Mouse (Mus musculus) c-Kit-positive CD71-positive TER-119-positive erythroid progenitor cells, embryonic 14.5 days (primary cell): ENCODE results near the gene Mindy1.

Experiments used
- DNase-seq: peaks from one replicate; pipeline ENCODE4 v3.0.0-alpha.2; 2013; ENCODE audit warnings: low spot score

Gene Mindy1

DNA sequence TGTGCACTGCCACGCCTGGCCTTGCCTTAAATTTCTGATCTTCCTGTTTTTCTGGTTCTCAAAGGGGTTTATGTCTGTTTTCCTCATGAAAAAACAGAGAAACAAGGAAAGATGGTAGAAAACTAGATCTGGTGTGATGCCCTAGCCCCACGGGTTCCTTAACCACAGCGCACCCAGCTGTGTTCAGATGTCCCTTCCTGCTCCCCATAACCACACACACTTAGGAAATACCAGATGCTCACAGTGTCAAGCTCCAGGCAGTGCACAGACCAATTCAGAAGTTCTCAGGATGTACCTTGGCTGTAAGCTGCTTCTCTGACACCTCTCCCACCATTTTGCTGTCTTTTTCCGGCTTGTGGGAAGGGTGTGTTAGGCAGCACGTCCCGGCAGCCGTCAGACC lies 13.2 kb downstream of the Mindy1 start:
- DNase-seq = no peak

DNA sequence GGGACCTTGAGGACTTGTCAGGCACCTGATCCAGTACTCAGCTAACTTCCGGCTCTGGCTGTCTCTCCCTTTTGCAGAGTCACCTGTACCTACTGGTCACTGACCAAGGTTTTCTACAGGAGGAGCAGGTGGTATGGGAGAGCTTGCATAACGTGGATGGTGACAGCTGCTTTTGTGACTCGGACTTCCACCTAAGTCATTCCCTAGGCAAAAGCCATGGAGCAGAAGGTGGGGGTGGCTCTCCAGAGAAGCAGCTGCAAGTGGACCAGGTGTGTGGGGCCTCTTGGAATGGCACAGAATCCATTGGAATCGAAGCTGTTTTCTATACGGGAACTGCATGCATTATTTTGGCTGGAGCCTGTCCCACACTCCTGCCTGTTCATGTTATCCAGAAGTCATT lies 13.6 kb downstream of the Mindy1 start:
- DNase-seq = no peak

DNA sequence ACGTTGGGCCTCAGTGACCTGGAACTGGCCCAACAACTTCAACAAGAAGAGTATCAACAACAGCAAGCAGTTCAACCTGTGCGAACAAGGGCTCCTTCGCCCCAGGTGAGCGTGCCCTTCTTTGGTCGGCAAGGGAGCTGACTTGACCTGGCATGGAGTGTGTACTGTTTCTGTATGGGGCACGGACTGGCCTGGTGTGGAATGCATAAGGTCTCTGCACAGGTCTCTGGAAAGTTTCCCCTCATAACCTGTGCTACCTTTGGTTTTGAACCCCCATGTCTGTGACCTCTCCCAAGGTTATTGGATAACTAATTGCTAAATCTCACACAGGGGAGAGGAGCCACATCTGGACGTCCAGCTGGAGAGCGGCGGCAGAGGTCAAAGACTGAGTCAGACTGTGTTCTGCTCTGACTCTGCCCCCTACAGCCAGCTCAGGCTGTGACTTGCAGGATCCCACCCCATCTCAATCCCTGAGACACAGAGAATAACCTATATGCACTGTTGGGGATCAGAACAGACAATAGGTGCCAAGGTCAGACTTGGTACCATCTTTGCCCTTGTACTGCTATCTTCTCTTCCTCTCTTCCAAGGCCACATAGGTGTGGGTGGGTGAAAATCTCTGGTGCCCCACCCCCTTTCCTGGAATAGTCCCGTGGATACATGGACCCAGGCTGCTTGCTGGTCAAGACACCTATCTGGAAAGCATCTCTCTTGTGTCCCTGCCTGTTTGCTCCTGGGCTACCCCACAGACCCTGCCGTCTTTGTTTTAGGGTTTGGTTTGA lies 14.4 kb downstream of the Mindy1 start:
- no peak for DNase-seq

DNA sequence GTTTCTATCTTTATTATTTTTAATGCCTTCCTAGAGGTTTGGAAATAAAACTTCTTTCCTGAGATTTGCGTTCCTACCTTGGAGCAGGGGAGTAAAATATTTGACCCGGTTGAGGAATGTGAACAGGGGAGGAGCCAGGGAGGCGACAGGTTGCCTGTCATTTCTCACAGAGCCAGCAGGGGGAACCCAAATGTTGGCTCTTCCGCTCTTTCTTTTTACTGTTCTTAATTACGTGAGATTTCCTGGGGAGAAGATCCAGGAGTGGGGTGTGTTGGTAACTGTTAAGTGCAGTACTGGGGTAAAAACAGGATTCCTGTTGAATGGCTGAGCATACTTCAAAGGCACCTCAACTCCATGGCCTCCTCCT lies 14.9 kb downstream of the Mindy1 start:
- no peak for DNase-seq

DNA sequence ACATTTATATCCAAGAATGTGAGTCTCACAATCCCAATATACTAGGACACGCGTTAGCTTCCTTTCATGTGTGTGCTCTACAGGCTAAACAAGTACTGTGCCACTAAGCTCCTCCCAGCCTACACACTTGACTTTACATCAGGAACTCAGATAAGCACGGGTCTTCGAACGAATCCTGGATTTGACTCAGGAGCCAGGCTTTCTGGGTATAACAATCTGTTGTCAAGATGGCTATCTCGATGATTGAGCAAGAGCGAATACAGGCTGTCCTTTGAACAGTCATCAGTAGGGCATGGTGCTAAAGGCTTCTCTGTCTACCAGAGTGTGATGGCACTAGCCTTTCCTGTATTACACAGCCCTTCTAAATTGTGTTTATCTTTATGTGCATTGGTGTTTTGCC lies 16.9 kb downstream of the Mindy1 start:
- no peak for DNase-seq

DNA sequence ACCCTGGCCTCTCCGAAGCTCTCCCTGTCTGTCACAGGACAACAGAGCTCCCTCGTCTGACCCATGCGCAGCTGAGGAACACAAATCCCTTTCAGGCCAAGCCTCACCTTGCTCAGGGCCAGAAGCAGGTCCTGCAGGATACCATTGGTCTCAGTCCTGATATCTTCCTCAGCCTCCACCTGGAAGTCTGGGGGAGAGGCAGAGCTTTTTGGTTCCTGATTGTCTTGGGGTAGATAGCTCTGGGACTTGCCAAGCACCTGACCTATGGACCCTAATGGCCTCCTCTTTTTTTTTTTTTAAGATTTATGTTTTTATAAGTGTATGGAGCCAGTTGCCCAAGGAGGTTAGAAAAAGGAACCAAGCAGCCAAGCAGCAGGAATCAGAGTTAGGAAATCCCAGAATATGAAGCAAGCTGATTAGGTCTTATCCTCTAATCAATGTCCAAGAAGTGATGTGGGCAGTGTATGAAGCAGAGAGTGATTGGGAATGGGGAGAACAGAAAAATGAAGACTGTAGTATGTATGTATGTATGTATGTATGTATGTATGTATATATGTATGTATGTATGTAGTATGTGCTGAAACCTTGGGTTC lies 20.2 kb downstream of the Mindy1 start:
- no peak for DNase-seq

DNA sequence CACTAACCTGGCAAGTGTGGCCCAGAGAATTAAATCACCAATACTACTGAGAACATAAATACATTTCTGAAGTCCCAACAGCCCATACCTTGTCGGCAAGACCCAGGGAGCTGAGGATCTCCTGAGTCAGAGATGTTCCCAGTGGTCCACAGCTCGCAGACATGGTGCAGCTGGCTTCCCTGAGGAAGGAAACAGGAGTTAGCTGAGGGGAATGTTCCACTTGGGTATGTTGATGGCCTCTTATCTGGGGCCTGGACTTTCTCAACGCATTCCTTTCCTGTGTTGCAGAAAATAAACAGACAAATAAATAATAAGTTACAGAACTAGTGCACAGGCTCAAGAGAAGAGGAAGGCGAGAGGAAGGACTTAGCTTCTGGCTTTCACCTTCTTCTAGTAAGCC lies 25.1 kb downstream of the Mindy1 start:
- DNase-seq = no peak

DNA sequence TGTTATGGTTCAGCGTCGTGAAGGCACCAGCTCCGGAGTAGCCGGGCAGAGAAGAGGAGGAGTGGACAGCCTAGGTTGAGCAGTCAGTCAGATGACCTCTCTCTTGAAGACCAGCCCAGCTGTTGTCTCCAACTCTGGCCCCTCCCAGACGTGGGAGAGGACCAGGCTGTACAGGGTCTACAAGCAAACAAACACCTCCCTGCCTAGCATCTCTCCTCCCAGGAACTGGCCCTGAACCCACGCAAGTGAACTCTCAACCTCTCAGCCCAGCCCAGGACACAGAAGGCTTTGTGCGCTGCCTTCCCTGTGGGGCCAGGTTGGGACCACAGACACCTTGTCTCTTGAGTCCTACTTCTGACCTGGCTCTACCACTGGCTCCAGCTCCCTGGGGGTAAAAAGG lies 26.0 kb downstream of the Mindy1 start, which contains the start of gene Anxa9:
Gene Anxa9, minus strand, starts transcription at position 77 of the 400 bp plus-strand sequence.
- DNase-seq = no peak

DNA sequence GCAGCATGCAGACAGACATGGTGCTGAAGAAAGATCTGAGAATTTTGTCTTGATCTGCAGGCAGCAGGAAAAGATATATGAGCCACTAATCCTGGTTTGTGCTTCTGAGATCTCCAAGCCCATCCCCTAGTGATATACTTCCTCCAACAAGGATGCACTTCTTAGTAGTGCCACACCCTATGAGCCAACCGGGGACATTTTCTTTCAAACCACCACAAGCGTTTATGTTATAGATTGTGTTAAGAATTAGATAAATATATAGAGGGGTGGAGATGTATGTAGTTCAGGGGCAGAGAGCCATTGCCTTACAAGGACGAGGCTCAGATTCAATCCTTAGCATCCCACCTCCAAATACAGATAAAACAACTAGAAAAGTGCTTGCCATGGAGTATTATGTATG lies 29.4 kb downstream of the Mindy1 start:
- no peak for DNase-seq

DNA sequence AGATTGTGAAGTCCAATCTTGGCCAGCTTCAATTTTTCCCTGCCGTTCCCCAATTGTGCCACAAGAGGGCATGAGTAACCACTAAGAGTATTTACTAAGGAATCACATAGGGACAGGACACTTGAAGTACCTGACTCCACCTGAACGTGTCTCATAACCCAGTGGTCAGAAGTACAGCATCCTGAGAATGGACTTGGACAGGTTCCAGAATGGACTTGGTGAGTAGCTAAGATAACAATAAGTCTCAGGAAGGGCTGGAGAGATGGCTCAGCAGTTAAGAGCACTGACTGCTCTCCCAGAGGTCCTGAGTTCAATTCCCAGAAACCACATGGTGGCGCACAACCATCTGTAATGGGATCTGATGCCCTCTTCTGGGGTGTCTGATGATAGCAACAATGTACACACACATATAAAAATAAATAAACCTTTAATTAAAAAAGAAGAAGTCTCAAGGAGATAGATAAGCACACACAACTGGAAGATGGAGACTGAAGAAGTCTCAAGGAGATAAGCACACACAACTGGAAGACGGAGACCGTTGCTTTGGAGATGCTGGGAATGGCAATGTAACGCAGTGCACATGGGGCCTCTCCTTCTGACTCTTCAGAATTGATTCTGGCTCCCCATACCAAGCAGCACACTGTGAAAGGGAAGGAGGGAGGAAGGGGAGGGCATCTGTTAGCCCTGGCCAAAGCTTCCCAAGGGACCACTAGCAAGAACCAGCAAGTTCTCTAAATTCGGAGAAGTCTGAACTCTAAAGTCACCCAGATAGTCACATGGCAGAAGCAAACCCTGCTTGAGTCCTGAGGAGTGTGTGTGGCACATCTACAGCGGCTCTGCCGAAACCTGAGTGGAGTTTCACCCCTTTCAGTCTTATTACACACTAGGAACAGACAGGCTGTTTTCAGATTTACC lies 30.1 kb downstream of the Mindy1 start:
- DNase-seq = peak; percentile 82

DNA sequence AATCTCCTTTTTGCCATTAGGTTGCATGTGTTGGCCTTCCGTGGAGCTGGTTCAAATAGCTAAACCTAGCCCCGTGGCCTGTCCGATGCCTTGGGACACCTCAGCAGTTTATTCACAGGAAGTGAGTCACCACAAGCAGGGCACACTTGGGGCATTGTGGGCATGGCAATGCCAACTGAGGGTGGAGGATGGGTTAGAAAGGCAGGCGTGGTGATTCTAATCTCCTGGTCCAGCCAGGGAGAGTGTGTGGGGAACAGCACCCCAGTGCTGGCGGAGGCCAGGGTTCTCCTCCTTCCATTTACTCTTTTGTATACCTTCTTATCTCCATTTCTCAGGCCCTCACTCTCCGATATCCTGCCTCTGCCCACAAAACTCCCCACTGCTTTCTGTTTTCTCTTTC lies 31.5 kb downstream of the Mindy1 start:
- peak; percentile 79 for DNase-seq

DNA sequence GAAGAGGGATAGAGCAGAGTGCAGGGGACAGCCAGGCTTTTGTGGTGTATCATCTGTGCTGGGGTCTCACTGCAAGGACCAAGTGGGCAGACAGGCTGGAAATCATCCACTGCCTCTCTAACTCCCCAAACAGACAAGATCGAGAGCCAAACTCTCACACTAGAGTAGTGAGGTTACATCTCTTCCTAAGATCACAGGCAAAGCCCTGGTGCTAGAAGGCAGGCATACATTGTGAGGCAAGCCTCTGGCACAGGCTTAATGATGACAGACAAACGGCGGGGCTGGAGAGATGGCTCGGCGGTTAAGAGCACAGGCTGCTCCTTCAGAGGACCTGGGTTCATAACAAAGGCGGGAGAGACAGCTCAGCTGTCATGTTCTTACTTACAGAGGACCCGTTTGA lies 32.3 kb downstream of the Mindy1 start:
- DNase-seq = peak; percentile 60

DNA sequence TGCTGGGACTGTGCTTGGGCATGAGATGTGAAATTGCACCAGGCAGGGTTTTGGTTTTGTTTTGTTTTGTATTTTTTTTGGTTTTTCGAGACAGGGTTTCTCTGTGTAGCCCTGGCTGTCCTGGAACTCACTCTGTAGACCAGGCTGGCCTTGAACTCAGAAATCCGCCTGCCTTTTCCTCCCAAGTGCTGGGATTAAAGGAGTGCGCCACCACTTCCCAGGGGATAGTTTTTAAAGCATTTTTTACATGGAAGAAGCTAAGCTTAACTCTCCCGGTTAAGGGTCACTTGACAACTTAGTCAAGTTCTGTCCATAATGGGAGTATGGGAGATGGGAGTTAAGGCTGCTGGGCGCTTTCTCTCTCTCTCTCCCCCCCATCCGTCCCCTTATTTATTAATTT lies 32.9 kb downstream of the Mindy1 start:
- DNase-seq = no peak

DNA sequence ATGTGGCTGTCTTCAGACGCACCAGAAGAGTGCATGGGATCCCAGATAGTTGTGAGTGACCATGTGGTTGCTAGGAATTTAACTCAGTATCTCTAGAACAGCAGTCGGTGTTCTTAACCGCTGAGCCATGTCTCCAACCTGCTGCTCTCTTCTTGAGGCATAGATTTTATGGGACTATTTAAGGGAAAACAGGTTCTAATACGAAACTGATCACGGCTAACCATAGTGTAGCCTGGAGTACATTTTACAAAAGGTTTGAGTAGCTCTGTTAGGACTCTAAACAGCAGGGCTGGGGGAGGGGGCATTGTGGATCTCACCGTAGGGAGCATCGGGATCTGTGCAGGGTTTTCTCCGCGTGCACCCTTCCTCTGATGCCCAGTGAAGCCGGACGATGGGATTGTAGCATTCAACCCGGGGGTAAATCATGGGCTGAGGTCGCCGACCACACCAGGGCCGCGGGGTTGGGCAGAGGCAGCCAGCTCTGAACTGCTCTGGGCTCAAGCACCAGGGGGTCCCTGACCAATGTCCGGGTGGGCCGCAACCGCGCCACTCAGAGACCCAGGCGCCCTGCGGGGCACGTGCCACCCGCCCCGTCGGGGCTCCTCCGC lies 33.4 kb downstream of the Mindy1 start, which contains the start of gene Cers2:
Gene Cers2, plus strand, starts transcription at position 306 of the 608 bp plus-strand sequence.
- DNase-seq = peak; percentile 55

DNA sequence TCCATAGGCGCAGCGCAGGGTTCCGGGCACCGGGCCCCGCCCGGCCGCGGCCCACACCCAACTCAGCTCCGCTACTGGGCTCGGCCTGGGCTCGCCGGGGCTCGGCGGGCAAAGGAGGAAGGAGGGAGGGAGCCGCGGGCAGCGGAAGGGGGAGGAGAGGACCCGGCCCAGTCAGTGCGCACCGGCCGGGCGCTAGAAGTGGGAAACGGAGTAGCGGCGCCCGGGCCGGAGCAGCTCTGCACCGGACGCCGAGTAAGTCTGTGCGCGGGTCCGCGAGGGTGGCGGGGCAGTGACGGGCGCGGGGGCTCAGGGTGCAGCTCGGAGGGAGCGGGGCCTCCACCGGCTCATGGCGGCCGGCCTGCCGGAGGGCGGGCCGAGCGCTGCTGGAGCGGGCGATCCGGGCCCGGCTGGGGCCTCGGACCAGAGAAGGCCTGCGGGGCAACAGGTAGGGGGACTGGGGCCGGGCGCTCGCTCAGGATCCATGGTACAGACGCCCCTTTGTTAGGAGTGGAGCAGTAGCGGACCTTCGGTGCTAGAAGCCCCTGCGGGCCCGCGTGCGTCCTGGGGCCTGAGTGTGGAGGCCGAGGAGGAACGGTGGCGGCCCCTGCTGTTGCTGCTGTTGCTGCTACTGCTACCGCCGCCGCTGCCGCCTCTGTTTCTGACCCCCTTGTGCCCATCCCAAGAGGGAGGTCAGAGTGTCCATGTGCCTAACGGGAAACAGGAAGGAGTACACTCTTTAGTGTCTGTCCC lies 34.1 kb downstream of the Mindy1 start:
- peak; percentile 86 for DNase-seq

DNA sequence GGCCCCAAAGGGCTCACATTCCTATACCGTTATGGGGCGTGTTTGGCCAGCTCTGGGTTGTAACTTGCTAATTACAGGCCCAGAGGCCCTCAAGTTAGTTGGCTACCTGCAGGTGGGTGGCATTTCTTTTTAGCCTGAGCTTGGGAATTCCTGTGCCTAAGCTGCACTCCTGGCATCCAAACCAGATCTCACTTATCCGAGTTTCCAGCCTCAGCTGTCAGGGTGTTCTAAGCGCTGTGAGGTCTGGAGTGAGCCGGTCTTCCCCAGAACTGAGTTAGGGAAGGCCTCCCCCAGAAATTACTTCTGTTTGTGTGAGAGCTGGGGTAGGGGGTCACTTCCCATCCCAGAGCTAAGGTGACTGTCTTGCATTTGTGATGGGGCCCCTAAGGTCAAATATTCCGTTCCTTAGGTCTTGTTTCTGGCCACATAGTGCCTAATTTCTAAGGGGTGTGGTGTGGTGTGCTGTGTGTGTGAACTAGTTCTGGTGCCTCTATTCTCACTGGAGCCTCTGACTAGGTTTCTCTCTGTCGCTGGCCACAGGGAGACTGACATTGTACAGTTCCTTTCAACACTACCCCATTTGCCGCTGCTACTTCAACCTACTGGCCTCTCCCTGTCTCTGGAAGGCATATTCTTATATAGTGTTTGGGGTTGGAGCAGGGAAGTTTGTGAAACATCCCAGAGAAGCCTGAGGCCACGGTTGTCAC lies 34.9 kb downstream of the Mindy1 start:
- peak; percentile 64 for DNase-seq

DNA sequence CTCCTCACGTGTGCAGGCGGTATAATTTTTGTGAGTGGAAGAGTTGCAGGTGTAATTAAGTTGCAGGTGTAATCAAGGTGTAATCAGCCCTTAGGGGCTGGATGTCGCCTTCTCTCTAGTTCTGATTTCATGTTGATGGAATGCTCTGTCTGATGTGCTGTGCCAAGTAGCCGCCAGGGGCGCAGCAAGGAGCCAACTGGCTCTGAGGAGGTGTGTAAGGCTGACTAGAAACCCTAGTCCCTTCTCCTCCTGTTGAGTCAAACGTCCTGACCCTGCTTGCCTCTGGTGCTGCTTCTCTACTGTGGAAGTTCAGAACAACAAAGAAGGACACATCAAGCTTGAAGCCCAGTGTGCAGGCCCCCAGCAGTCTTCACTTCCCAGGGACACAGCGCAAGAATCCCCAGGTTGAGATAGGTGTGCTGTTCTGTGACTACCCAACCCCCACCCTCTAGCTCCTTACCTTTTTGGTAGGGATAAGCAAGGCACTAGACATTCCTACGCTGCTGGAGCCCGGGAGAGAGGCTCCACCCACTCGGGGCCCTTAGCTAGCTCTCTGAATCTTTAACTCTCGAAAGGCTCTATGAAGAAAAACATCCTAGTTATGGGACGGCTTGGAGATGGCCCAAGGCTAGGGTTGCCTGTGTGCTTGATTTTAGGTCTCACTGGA lies 36.4 kb downstream of the Mindy1 start:
- DNase-seq = peak; percentile 61

DNA sequence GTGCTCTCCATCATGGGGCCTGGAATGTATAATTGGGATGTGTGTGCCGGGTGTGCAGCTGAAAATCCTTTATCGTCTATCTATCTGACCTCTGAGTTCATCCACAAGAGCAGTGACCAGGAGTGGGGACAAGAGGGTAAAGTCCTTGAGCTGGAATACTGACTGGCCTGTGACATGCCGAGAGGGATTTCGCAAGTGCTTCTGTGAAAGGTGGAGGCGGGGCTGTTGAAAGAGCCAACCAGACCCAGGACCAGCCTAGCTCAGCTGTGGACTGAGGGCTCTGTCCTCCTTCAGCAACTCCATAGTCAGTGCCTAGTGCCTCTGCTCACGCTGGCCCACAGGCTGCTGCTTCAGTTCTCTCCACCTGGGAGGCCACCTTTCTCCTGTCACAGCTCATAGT lies 37.4 kb downstream of the Mindy1 start:
- DNase-seq = no peak

DNA sequence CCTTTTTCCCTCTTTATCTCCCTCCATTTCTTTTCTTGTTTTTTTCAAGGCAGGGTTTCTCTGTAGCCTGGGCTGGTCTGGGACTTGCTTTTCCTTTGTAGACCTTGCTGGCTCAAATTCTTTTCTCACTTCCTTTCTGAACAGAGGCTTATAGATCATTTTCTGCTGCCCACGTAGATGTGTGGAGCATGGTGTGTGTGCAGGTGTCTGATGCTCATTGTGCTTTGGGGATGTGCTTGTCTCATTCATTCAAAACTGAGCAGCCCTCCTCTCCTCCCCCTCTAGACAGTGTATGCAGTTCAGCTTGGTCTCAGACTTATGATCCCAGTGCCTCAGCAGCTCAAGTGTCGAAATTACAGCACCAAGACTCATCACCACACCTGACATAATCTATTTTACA lies 38.0 kb downstream of the Mindy1 start:
- no peak for DNase-seq
